Mouse (Mus musculus) heart, postnatal 0 days (tissue): ENCODE data around the gene Guca2b. TPM values are rescaled to one million over a fixed set of nuclear protein-coding genes. Genes with fewer than 3 reads are reported as not detected.

Source experiments
- ATAC-seq: fragments of 200-750 bp; cut with Nextera tagmentation; 2 replicates; pipeline ENCODE4 v1.8.0; 2017; ENCODE audit warnings: low read depth, moderate number of reproducible peaks, moderate library complexity; ENCODE audit not compliant: insufficient read depth
- DNase-seq: peaks from one replicate; pipeline ENCODE4 v3.0.0-alpha.2; 2016; ENCODE audit warnings: low spot score
- H3K27ac ChIP-seq: fragments of 300-500 bp; sonication (generic); 2 replicates; pipeline ENCODE4 v1.5.1; 2014; ENCODE audit warnings: low read depth, mild to moderate bottlenecking
- H3K27me3 ChIP-seq: fragments of 300-500 bp; sonication (generic); 2 replicates; pipeline ENCODE4 v1.6.1; 2014; ENCODE audit warnings: low read length, mixed read lengths; ENCODE audit not compliant: control insufficient read depth, insufficient read depth
- H3K36me3 ChIP-seq: fragments of 300-500 bp; sonication (generic); replicated peaks from 2 replicates; pipeline ENCODE4 v1.6.1; 2014; ENCODE audit warnings: low read length, mixed read lengths; ENCODE audit not compliant: control insufficient read depth, insufficient read depth
- H3K4me1 ChIP-seq: fragments of 300-500 bp; sonication (generic); 2 replicates; pipeline ENCODE4 v1.6.1; 2014; ENCODE audit warnings: antibody characterized with exemption; ENCODE audit not compliant: control insufficient read depth, insufficient read depth
- H3K4me2 ChIP-seq: fragments of 300-500 bp; sonication (generic); 2 replicates; pipeline ENCODE4 v1.6.1; 2014; ENCODE audit warnings: low read depth, mild to moderate bottlenecking, low read length, moderate library complexity
- H3K4me3 ChIP-seq: fragments of 300-500 bp; sonication (generic); 2 replicates; pipeline ENCODE4 v1.5.1; 2014; ENCODE audit warnings: low read depth, low read length
- H3K9ac ChIP-seq: fragments of 300-500 bp; sonication (generic); replicated peaks from 2 replicates; pipeline ENCODE4 v1.6.1; 2014; ENCODE audit warnings: low read depth, low read length, mixed read lengths
- H3K9me3 ChIP-seq: fragments of 300-500 bp; sonication (generic); replicated peaks from 2 replicates; pipeline ENCODE4 v1.6.1; 2016; ENCODE audit warnings: low read length; ENCODE audit not compliant: control insufficient read depth
- CTCF ChIP-seq: IDR thresholded peaks from 2 replicates; pipeline ENCODE4 v1.5.1; 2016; ENCODE audit warnings: antibody characterized with exemption, control low read depth, low read depth
- EP300 ChIP-seq: IDR thresholded peaks from 2 replicates; pipeline ENCODE4 v1.6.1; 2016; ENCODE audit warnings: antibody characterized with exemption, low read depth
- WGBS: fragments of 180-500 bp; shearing (Covaris S2); extraction: QIAGEN DNeasy Blood & Tissue Kit; methylation state at CpG from one replicate; pipeline ENCODE4 v1.1.7; 2014; 5-methylcytosine and 5-hydroxymethylcytosine counted together
- polyA plus RNA-seq: library from polyadenylated mRNA; unstranded; fragments of >200 nt; fragmentation: Nextera tagmentation; extraction: Ambion mirVana; gene quantifications from 2 replicates; pipeline ENCODE4 v1.2.1, GENCODE M21; 2015
- total RNA-seq: library from RNA; depleted of rRNA; stranded (reverse); fragments of >200 nt; gene quantifications from 2 replicates; pipeline ENCODE4 v1.2.3, GENCODE M21; 2014; ENCODE audit warnings: low replicate concordance

Guca2b gene
- total and polyA plus RNA-seq, 2 experiments from 2014 or later, result not detected

- Histone ChIP-seq H3K27me3 (no peaks in the 10 kb centered on the region), H3K4me3 (no peak overlapping the region), H3K36me3 (no peaks in the 10 kb centered on the region), H3K9me3 (no peaks in the 10 kb centered on the region; the same call in 1 of the 2 replicates), H3K4me2 (no peak overlapping the region), H3K4me1 (no peaks in the 10 kb centered on the region), H3K27ac (no peak overlapping the region), H3K9ac (no peak overlapping the region)
- WGBS, result 44% methylated on average over 2 of the region's 2 CpGs
- TF ChIP-seq CTCF, result no peak
- TF ChIP-seq EP300, result no peak
- ATAC-seq (no peak), DNase-seq (no peak)
These were observed 39.6 kb upstream of the Guca2b start for GRCm38 (mm10) chr4:119698339-119698738.

DNA sequence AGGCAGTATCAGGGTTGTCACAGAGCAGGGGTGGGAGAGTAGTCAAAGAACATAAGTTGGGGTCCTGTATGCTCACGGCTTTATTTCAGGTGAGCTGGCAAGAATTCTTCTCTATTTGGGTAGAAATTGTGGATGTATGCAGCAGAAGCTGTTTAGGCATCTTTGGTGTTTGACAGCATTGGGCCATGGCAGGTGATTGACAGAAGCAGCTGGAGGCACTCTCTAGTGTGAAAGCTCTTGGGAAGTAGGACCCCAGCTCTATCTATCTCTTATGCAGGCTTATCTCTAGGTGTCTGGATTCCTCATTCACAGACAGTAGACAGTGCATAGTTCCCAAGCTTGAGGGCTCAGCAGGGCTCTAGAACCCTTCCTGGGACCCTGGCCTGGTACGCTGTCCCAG is 27.0 kb upstream of the Guca2b start:
- no peak for ATAC-seq
- Histone ChIP-seq H3K9ac (no peak overlapping the region), H3K9me3 (no peaks in the 10 kb centered on the region), H3K27me3 (no peaks in the 10 kb centered on the region), H3K4me2 (no peak overlapping the region), H3K4me1 (no peaks in the 10 kb centered on the region), H3K27ac (no peak overlapping the region), H3K4me3 (no peak overlapping the region), H3K36me3 (no peaks in the 10 kb centered on the region)
- TF ChIP-seq CTCF (no peak), EP300 (no peak)
- 79% methylated on average over 2 of the region's 2 CpGs for WGBS
- no peak for DNase-seq

DNA sequence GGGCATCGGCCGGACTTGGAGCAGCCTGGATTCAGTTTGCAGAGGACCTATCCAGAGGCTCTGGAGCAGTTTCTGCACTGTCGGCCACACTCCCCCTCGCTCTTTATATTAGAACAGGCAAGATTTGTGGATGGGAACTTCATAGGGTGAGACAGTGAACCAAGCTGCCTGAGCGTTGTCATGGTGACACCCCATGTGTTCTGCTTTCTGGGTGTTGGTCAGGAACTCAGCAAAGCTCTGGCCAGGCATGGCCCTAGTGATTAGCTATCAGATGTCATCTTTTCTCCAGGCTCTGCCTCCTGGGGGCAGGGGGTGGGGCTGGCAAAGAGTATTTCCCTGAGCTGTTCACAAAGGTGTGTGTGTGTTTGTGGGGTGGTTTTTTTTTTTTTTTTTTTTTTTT is 23.8 kb upstream of the Guca2b start:
- Histone ChIP-seq H3K36me3 (no peaks in the 10 kb centered on the region), H3K27ac (no peak overlapping the region), H3K27me3 (no peaks in the 10 kb centered on the region), H3K4me1 (no peaks in the 10 kb centered on the region), H3K4me2 (no peak overlapping the region), H3K9ac (no peak overlapping the region), H3K4me3 (no peak overlapping the region), H3K9me3 (no peaks in the 10 kb centered on the region)
- ATAC-seq, result no peak
- 66% methylated on average over 5 of the region's 5 CpGs for WGBS
- DNase-seq, result no peak
- TF ChIP-seq EP300 (no peak), CTCF (no peak)

GRCm38 (mm10) chr4:119672685-119673084 is 13.9 kb upstream of the Guca2b start:
- Histone ChIP-seq H3K4me3 (no peak overlapping the region), H3K4me2 (no peak overlapping the region), H3K4me1 (0 out of 2 replicates have a peak, but pooled peaks cover 5% of the 10 kb centered on the region), H3K36me3 (no peaks in the 10 kb centered on the region), H3K9me3 (no peaks in the 10 kb centered on the region), H3K27me3 (no peaks in the 10 kb centered on the region), H3K27ac (no peak overlapping the region), H3K9ac (no peak overlapping the region; the same call in 1 of the 2 replicates)
- WGBS, result 19% methylated on average over 5 of the region's 5 CpGs
- no peak for TF ChIP-seq EP300
- peak; percentile 43 for TF ChIP-seq CTCF
- ATAC-seq (no peak), DNase-seq (peak; percentile 12)

- 64% methylated on average over 9 of the region's 9 CpGs for WGBS
- ATAC-seq (no peak), DNase-seq (no peak)
- Histone ChIP-seq H3K9me3 (no peaks in the 10 kb centered on the region), H3K27me3 (no peaks in the 10 kb centered on the region), H3K9ac (no peak overlapping the region), H3K4me2 (no peak overlapping the region), H3K27ac (no peak overlapping the region), H3K4me1 (peaks cover 7% of the 10 kb centered on the region; the same call in 1 of the 2 replicates), H3K36me3 (no peaks in the 10 kb centered on the region), H3K4me3 (no peak overlapping the region)
- TF ChIP-seq EP300, result no peak
These were observed 12.4 kb upstream of the Guca2b start for GRCm38 (mm10) chr4:119671164-119671563.

GRCm38 (mm10) chr4:119670736-119671135 is 12.0 kb upstream of the Guca2b start:
- Histone ChIP-seq H3K9me3 (no peaks in the 10 kb centered on the region), H3K36me3 (no peaks in the 10 kb centered on the region), H3K27ac (no peak overlapping the region), H3K4me2 (no peak overlapping the region), H3K4me1 (peaks cover 12% of the 10 kb centered on the region), H3K27me3 (no peaks in the 10 kb centered on the region), H3K9ac (no peak overlapping the region), H3K4me3 (no peak overlapping the region)
- no peak for ATAC-seq
- 74% methylated on average over 6 of the region's 6 CpGs for WGBS
- no peak for TF ChIP-seq CTCF
- no peak for TF ChIP-seq EP300
- no peak for DNase-seq
